Mouse (Mus musculus): Measurements from ENCODE around the gene Nploc4.

The Nploc4 gene

GRCm38 (mm10) chr11:120437152-120437856 lies at the start of gene Nploc4:
Nploc4 (minus strand) TSS chr11:120437708.
- in situ Hi-C loops (cut with MboI; ENCODE audit: low sequenced_read_pairs), result no loop called here

GRCm38 (mm10) chr11:120485251-120485650 lies 47.7 kb upstream of the Nploc4 start:
- in situ Hi-C loops (cut with MboI; ENCODE audit: low sequenced_read_pairs), result no loop called here

- in situ Hi-C loops (cut with MboI; ENCODE audit: low sequenced_read_pairs), result no loop called here
Measured at GRCm38 (mm10) chr11:120484265-120484981, 46.9 kb upstream of the Nploc4 start, which contains the start of gene Mrpl12. Mrpl12 (plus strand) TSS chr11:120484613.

- in situ Hi-C loops (cut with MboI; ENCODE audit: low sequenced_read_pairs), result no loop called here
Measured at GRCm38 (mm10) chr11:120483448-120483934, 46.0 kb upstream of the Nploc4 start.

- in situ Hi-C loops (cut with MboI; ENCODE audit: low sequenced_read_pairs), result no loop called here
Measured at GRCm38 (mm10) chr11:120472052-120472451, 34.5 kb upstream of the Nploc4 start.

- in situ Hi-C loops (cut with MboI; ENCODE audit: low sequenced_read_pairs), result no loop called here
Measured at GRCm38 (mm10) chr11:120467736-120468092, 30.2 kb upstream of the Nploc4 start.

GRCm38 (mm10) chr11:120467051-120467735 lies 29.7 kb upstream of the Nploc4 start, which contains the start of gene Arl16:
Arl16 (minus strand) TSS chr11:120467607.
- in situ Hi-C loops (cut with MboI; ENCODE audit: low sequenced_read_pairs), result no loop called here

GRCm38 (mm10) chr11:120465521-120465920 lies 28.0 kb upstream of the Nploc4 start:
- in situ Hi-C loops (cut with MboI; ENCODE audit: low sequenced_read_pairs), result no loop called here

- in situ Hi-C loops (cut with MboI; ENCODE audit: low sequenced_read_pairs), result no loop called here
Measured at GRCm38 (mm10) chr11:120464365-120464764, 26.9 kb upstream of the Nploc4 start.

GRCm38 (mm10) chr11:120463536-120463935 lies 26.0 kb upstream of the Nploc4 start:
- in situ Hi-C loops (cut with MboI; ENCODE audit: low sequenced_read_pairs), result no loop called here

GRCm38 (mm10) chr11:120458847-120459597 lies 21.5 kb upstream of the Nploc4 start:
- in situ Hi-C loops (cut with MboI; ENCODE audit: low sequenced_read_pairs), result no loop called here

GRCm38 (mm10) chr11:120457772-120458751 lies 20.6 kb upstream of the Nploc4 start, which contains the start of the genes Oxld1 and Ccdc137:
Oxld1 (minus strand) TSS chr11:120458068.
Ccdc137 (plus strand) TSS chr11:120458115.
- in situ Hi-C loops (cut with MboI; ENCODE audit: low sequenced_read_pairs), result no loop called here

- in situ Hi-C loops (cut with MboI; ENCODE audit: low sequenced_read_pairs), result no loop called here
Measured at GRCm38 (mm10) chr11:120457370-120457769, 19.9 kb upstream of the Nploc4 start.

GRCm38 (mm10) chr11:120455413-120455812 lies 17.9 kb upstream of the Nploc4 start:
- in situ Hi-C loops (cut with MboI; ENCODE audit: low sequenced_read_pairs), result no loop called here

GRCm38 (mm10) chr11:120454965-120455364 lies 17.5 kb upstream of the Nploc4 start:
- in situ Hi-C loops (cut with MboI; ENCODE audit: low sequenced_read_pairs), result no loop called here

GRCm38 (mm10) chr11:120453306-120453705 lies 15.8 kb upstream of the Nploc4 start, which contains the start of gene Pde6g:
Pde6g (minus strand) TSS chr11:120453500.
- in situ Hi-C loops (cut with MboI; ENCODE audit: low sequenced_read_pairs), result no loop called here

- in situ Hi-C loops (cut with MboI; ENCODE audit: low sequenced_read_pairs), result no loop called here
Measured at GRCm38 (mm10) chr11:120452246-120452645, 14.7 kb upstream of the Nploc4 start.

GRCm38 (mm10) chr11:120447179-120447578 lies 9.7 kb upstream of the Nploc4 start:
- in situ Hi-C loops (cut with MboI; ENCODE audit: low sequenced_read_pairs), result no loop called here

- in situ Hi-C loops (cut with MboI; ENCODE audit: low sequenced_read_pairs), result no loop called here
Measured at GRCm38 (mm10) chr11:120445475-120445874, 8.0 kb upstream of the Nploc4 start.

Measured in CH12F3 (cell line).